Mouse (Mus musculus) left cerebral cortex, adult 11 months (tissue): Measurements from ENCODE around the gene Naglu.

Experiments
- DNase-seq: peaks from one replicate; pipeline ENCODE4 v3.0.0; 2022; ENCODE audit warnings: low spot score

The Naglu gene

GRCm38 (mm10) chr11:101084246-101084645 is 14.4 kb downstream of the Naglu start:
- DNase-seq = no peak

- DNase-seq = no peak
Measured at GRCm38 (mm10) chr11:101084811-101085210, 15.0 kb downstream of the Naglu start.

GRCm38 (mm10) chr11:101085617-101086322 is 16.0 kb downstream of the Naglu start:
- DNase-seq = no peak

GRCm38 (mm10) chr11:101086323-101086674 is 16.5 kb downstream of the Naglu start:
- DNase-seq = no peak

- peak; percentile 90 for DNase-seq
Measured at GRCm38 (mm10) chr11:101086756-101087681, 17.2 kb downstream of the Naglu start, which contains the start of gene Mlx. Mlx (plus strand) TSS chr11:101087277.

GRCm38 (mm10) chr11:101087682-101088055 is 17.9 kb downstream of the Naglu start:
- DNase-seq = no peak

- no peak for DNase-seq
Measured at GRCm38 (mm10) chr11:101089931-101090330, 20.1 kb downstream of the Naglu start.

GRCm38 (mm10) chr11:101094930-101095313 is 25.1 kb downstream of the Naglu start:
- no peak for DNase-seq

GRCm38 (mm10) chr11:101095314-101096024 is 25.7 kb downstream of the Naglu start, which contains the start of gene Psmc3ip:
Psmc3ip (minus strand) TSS chr11:101095436.
- peak; percentile 91 for DNase-seq

GRCm38 (mm10) chr11:101098231-101098630 is 28.4 kb downstream of the Naglu start:
- no peak for DNase-seq

GRCm38 (mm10) chr11:101103011-101103410 is 33.2 kb downstream of the Naglu start:
- DNase-seq = no peak

- DNase-seq = no peak
Measured at GRCm38 (mm10) chr11:101109351-101109750, 39.5 kb downstream of the Naglu start.

GRCm38 (mm10) chr11:101110708-101111107 is 40.9 kb downstream of the Naglu start:
- DNase-seq = no peak

- DNase-seq = no peak
Measured at GRCm38 (mm10) chr11:101111178-101111577, 41.4 kb downstream of the Naglu start.

GRCm38 (mm10) chr11:101112186-101112585 is 42.4 kb downstream of the Naglu start:
- DNase-seq = no peak

- DNase-seq = peak; percentile 34
Measured at GRCm38 (mm10) chr11:101115564-101115963, 45.8 kb downstream of the Naglu start.

GRCm38 (mm10) chr11:101118105-101118504 is 48.3 kb downstream of the Naglu start:
- DNase-seq = no peak

- no peak for DNase-seq
Measured at GRCm38 (mm10) chr11:101119131-101119760, 49.4 kb downstream of the Naglu start.

- DNase-seq = peak; percentile 99
Measured at GRCm38 (mm10) chr11:101119761-101120544, 50.1 kb downstream of the Naglu start, which contains the start of the genes Retreg3 and Tubg1. Retreg3 (minus strand) TSS chr11:101119893. Tubg1 (plus strand) TSS chr11:101119938.

GRCm38 (mm10) chr11:101120545-101121188 is 50.9 kb downstream of the Naglu start:
- DNase-seq = no peak
